Mouse (Mus musculus) CH12.LX (cell line): ENCODE data around the gene Folr2. TPM values are rescaled to one million over a fixed set of nuclear protein-coding genes. Genes with fewer than 3 reads are reported as not detected.

Experiments used
- DNase-seq: peaks from one replicate; pipeline ENCODE4 v3.0.0-alpha.2; 2013; ENCODE audit errors: extremely low read depth
- H3K27ac ChIP-seq: 2 replicates; pipeline ENCODE4 v1.5.1; 2012; ENCODE audit warnings: low read depth, mild to moderate bottlenecking, control low read depth, moderate library complexity; ENCODE audit not compliant: insufficient read depth
- H3K27me3 ChIP-seq: replicated peaks from 2 replicates; pipeline ENCODE3; 2012; ENCODE audit warnings: inconsistent platforms
- H3K36me3 ChIP-seq, 2 experiments: replicated peaks in 1 of 2; 2 replicates each; pipeline versions ENCODE3 to v1.6.1; 2012; ENCODE audit warnings: inconsistent platforms in 1 of 2, low read length in 1 of 2, mild to moderate bottlenecking in 1 of 2, mixed read lengths in 1 of 2, moderate library complexity in 1 of 2; ENCODE audit not compliant: control insufficient read depth in 1 of 2, insufficient read depth in 1 of 2
- H3K4me1 ChIP-seq, 2 experiments: 2 replicates each; pipeline ENCODE4 v1.6.1; 2012; ENCODE audit warnings: inconsistent platforms in 1 of 2, moderate library complexity in 1 of 2; ENCODE audit not compliant: insufficient read depth in 2 of 2, control insufficient read depth in 1 of 2
- H3K4me2 ChIP-seq: 2 replicates; pipeline ENCODE4 v1.6.1; 2012; ENCODE audit warnings: low read depth, mild to moderate bottlenecking, control low read depth; ENCODE audit not compliant: poor library complexity, insufficient read depth, severe bottlenecking
- H3K4me3 ChIP-seq, 3 experiments: fragments of 150-350 bp in 1 of 3; sonication (generic) in 1 of 3; replicated peaks in 1 of 3; 2 replicates each; pipeline versions ENCODE3 to v1.5.1; 2011 to 2012; ENCODE audit warnings: low read depth in 2 of 3, low read length in 2 of 3, mild to moderate bottlenecking in 2 of 3, moderate library complexity in 2 of 3, control low read depth in 1 of 3, improper control_type of control experiment in 1 of 3, inconsistent platforms in 1 of 3, mixed read lengths in 1 of 3; ENCODE audit not compliant: poor library complexity in 1 of 3
- H3K79me2 ChIP-seq: replicated peaks from 2 replicates; pipeline ENCODE4 v1.6.1; 2012; ENCODE audit warnings: mild to moderate bottlenecking, moderate library complexity; ENCODE audit not compliant: control insufficient read depth, poor library complexity, insufficient read depth, severe bottlenecking; ENCODE audit errors: extremely low read depth
- H3K9ac ChIP-seq: 2 replicates; pipeline ENCODE4 v1.6.1; 2012; ENCODE audit warnings: low read depth, mild to moderate bottlenecking, control low read depth, moderate library complexity; ENCODE audit not compliant: insufficient read depth
- H3K9me3 ChIP-seq: replicated peaks from 2 replicates; pipeline ENCODE3; 2012; ENCODE audit warnings: low read length, inconsistent platforms, mixed read lengths
- CHD1 ChIP-seq: IDR thresholded peaks from 2 replicates; pipeline ENCODE4 v1.6.1; 2012; ENCODE audit warnings: low read depth, low read length, improper control_type of control experiment, inconsistent platforms
- CHD2 ChIP-seq: IDR thresholded peaks from 2 replicates; pipeline ENCODE4 v1.6.1; 2011; ENCODE audit warnings: low read length, improper control_type of control experiment
- CTCF ChIP-seq, 2 experiments: IDR thresholded peaks in 1 of 2; conservative IDR thresholded peaks in 1 of 2; 2 replicates each; pipeline ENCODE4 v1.5.1; 2011 to 2012; ENCODE audit warnings: low read depth in 2 of 2, low read length in 2 of 2, improper control_type of control experiment in 1 of 2, inconsistent platforms in 1 of 2, mild to moderate bottlenecking in 1 of 2, moderate library complexity in 1 of 2
- EP300 ChIP-seq: IDR thresholded peaks from 2 replicates; pipeline ENCODE4 v1.6.1; 2011; ENCODE audit warnings: low read length, improper control_type of control experiment
- GABPA ChIP-seq: IDR thresholded peaks from 2 replicates; pipeline ENCODE4 v1.6.1; 2012; ENCODE audit warnings: low read depth, low read length, improper control_type of control experiment, inconsistent platforms; ENCODE audit not compliant: insufficient replicate concordance
- IRF4 ChIP-seq: IDR thresholded peaks from 2 replicates; pipeline ENCODE4 v1.6.1; 2014; ENCODE audit warnings: low read depth, mild to moderate bottlenecking, inconsistent platforms, low read length, improper control_type of control experiment
- JUND ChIP-seq: conservative IDR thresholded peaks from 2 replicates; pipeline ENCODE4 v1.6.1; 2011; ENCODE audit warnings: low read depth, low read length, improper control_type of control experiment
- KAT2A ChIP-seq: IDR thresholded peaks from 2 replicates; pipeline ENCODE4 v1.6.1; 2012; ENCODE audit warnings: low read length, improper control_type of control experiment, inconsistent platforms; ENCODE audit not compliant: insufficient replicate concordance
- NRF1 ChIP-seq: IDR thresholded peaks from 2 replicates; pipeline ENCODE4 v1.6.1; 2014; ENCODE audit warnings: low read depth, mild to moderate bottlenecking, inconsistent platforms, low read length, improper control_type of control experiment, moderate library complexity
- RAD21 ChIP-seq: IDR thresholded peaks from 2 replicates; pipeline ENCODE4 v1.6.1; 2011; ENCODE audit warnings: low read depth, mild to moderate bottlenecking, low read length, improper control_type of control experiment, moderate library complexity
- RCOR1 ChIP-seq: conservative IDR thresholded peaks from 2 replicates; pipeline ENCODE4 v1.6.1; 2012; ENCODE audit warnings: low read depth, mild to moderate bottlenecking, inconsistent platforms, low read length, improper control_type of control experiment
- SIN3A ChIP-seq: IDR thresholded peaks from 2 replicates; pipeline ENCODE4 v1.6.1; 2012; ENCODE audit warnings: low read length, improper control_type of control experiment, inconsistent platforms
- SMC3 ChIP-seq: IDR thresholded peaks from 2 replicates; pipeline ENCODE4 v1.6.1; 2011; ENCODE audit warnings: low read depth, low read length, improper control_type of control experiment
- TBP ChIP-seq: conservative IDR thresholded peaks from 2 replicates; pipeline ENCODE4 v1.6.1; 2011; ENCODE audit warnings: low read depth, low read length, improper control_type of control experiment
- USF1 ChIP-seq: IDR thresholded peaks from 2 replicates; pipeline ENCODE4 v1.6.1; 2014; ENCODE audit warnings: low read depth, mild to moderate bottlenecking, inconsistent platforms, low read length, improper control_type of control experiment
- ZKSCAN1 ChIP-seq: IDR thresholded peaks from 2 replicates; pipeline ENCODE4 v1.6.1; 2012; ENCODE audit warnings: low read depth, inconsistent platforms, low read length, improper control_type of control experiment, borderline replicate concordance
- ZNF384 ChIP-seq: IDR thresholded peaks from 2 replicates; pipeline ENCODE4 v1.6.1; 2012; ENCODE audit warnings: low read depth, low read length, improper control_type of control experiment, inconsistent platforms
- dilution Hi-C: fragments of 300-500 bp; cut with MboI; formaldehyde crosslinking; loops from 2 replicates; pipeline ENCODE4 v1.14.3; 2020; ENCODE audit warnings: low sequenced_read_pairs; ENCODE audit not compliant: extremely low pct_unique_long_range_greater_than_20kb, extremely low pct_ligation_motif_present
- in situ Hi-C: fragments of 300-500 bp; cut with MboI; formaldehyde crosslinking; loops from 3 replicates; pipeline ENCODE4 v1.14.3; 2019; ENCODE audit warnings: low sequenced_read_pairs, low pct_ligation_motif_present, low pct_unique_long_range_greater_than_20kb, mixed read lengths
- polyA plus RNA-seq: library from polyadenylated mRNA; unstranded; fragments of >175 nt; gene quantifications from 2 replicates; pipeline ENCODE4 v1.2.1, GENCODE M21; 2012; ENCODE audit warnings: low read depth; ENCODE audit not compliant: insufficient read length
- total RNA-seq, 2 experiments: library from RNA; depleted of rRNA; stranded (reverse); fragments of 300-350 nt in 1 of 2; fragments of >200 nt in 1 of 2; gene quantifications; 2 replicates each; pipeline ENCODE4 v1.2.3; 2012 to 2014

Folr2 gene
- total and polyA plus RNA-seq, 3 experiments: not detected

DNA sequence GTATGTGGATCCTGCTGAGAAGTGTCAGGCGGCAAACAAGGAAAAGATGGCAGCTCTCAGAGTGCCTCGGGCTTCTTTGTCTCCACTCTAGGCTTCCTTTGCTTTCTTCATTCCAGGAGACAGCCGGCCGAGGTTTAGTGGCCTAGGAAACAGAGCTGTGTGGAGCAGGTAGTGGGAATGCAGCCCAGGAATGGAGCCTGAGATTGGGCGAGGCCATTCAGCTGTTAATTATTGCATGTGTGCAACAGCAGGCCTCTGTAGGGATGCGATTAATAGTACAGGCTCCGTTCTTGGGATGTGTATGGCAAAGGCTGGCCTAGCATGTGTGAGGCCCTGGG, 12.1 kb upstream of the Folr2 start:
- Histone ChIP-seq H3K9ac (no peak overlapping the region), H3K79me2 (no peaks in the 10 kb centered on the region), H3K36me3 (no peaks in the 10 kb centered on the region), H3K4me2 (no peak overlapping the region), H3K9me3 (peaks cover 3% of the 10 kb centered on the region), H3K4me3 (no peak overlapping the region), H3K27ac (no peak overlapping the region), H3K4me1 (peaks cover 0 to 5% of the 10 kb centered on the region in 2 experiments; a peak in 3 of 4 replicates), H3K27me3 (no peaks in the 10 kb centered on the region)
- TF ChIP-seq TBP (no peak), ZNF384 (no peak), SMC3 (no peak), KAT2A (no peak), IRF4 (no peak), SIN3A (no peak), RAD21 (no peak), ZKSCAN1 (no peak), CHD1 (no peak), GABPA (no peak), RCOR1 (no peak)
- in situ Hi-C loops: no loop called here
- DNase-seq: no peak
- dilution Hi-C loops: no loop called here

GRCm38 (mm10) chr7:101868241-101869162, 11.5 kb upstream of the Folr2 start:
- Histone ChIP-seq H3K9ac (no peak overlapping the region), H3K36me3 (no peaks in the 10 kb centered on the region), H3K9me3 (peaks cover 3% of the 10 kb centered on the region), H3K4me1 (peaks cover 0 to 5% of the 10 kb centered on the region in 2 experiments; a peak in 3 of 4 replicates), H3K4me2 (no peak overlapping the region), H3K79me2 (no peaks in the 10 kb centered on the region), H3K27ac (no peak overlapping the region), H3K4me3 (no peak overlapping the region)
- dilution Hi-C loops: no loop called here
- TF ChIP-seq CTCF (conservative IDR thresholded peaks at IDR 0.05 in 1 of 2, IDR thresholded peaks at IDR 0.05 in 1 of 2; ENCODE audit: low read depth in 2 of 2, low read length in 2 of 2) (no peak), EP300 (no peak), CHD2 (no peak), JUND (no peak), USF1 (no peak), GABPA (no peak), RCOR1 (no peak), KAT2A (no peak), NRF1 (no peak)
- TF ChIP-seq, all 38 proteins: peak for 0
- no peaks in the 10 kb centered on the region for H3K27me3 ChIP-seq
- no peak for DNase-seq
- in situ Hi-C loops: no loop called here
